Mouse (Mus musculus) left cerebral cortex, postnatal 10 days (tissue): Measurements from ENCODE around the gene Lama1. TPM values are rescaled to one million over a fixed set of nuclear protein-coding genes. Genes with fewer than 3 reads are reported as not detected.
"Not testable (repeated sequence)": the region's sequence is repeated elsewhere in the genome, so short reads cannot be mapped to it uniquely, and the experiment has no call there.

Source experiments
- DNase-seq, 2 experiments: peaks; one replicate each; pipeline ENCODE4 v3.0.0; 2021 to 2022; ENCODE audit warnings: low spot score in 2 of 2, mixed read lengths in 1 of 2; ENCODE audit errors: extremely low spot score in 1 of 2
- intact Hi-C: fragments of 180-260 bp; cut with DNase I; formaldehyde crosslinking; loops from one replicate; pipeline ENCODE4 v1.15.1; 2025
- total RNA-seq, 2 experiments: library from RNA; stranded (reverse); gene quantifications; 2 replicates each; pipeline ENCODE4 v1.2.3; 2021

The Lama1 gene
- total RNA-seq, 2 experiments from 2014 or later = 5.8 to 6.8 TPM

GRCm38 (mm10) chr17:67813666-67814065, 116.6 kb downstream of the Lama1 start:
- DNase-seq = no peak
- intact Hi-C loops = no loop called here

- intact Hi-C loops = no loop called here
- DNase-seq = no peak
These were observed 118.7 kb downstream of the Lama1 start for GRCm38 (mm10) chr17:67815720-67816119.

GRCm38 (mm10) chr17:67816916-67817315, 119.9 kb downstream of the Lama1 start:
- no peak for DNase-seq
- intact Hi-C loops = no loop called here

- no peak for DNase-seq
- intact Hi-C loops = no loop called here
These were observed 130.4 kb downstream of the Lama1 start for GRCm38 (mm10) chr17:67827431-67827830.

- intact Hi-C loops = loop anchor here (5.0 kb wide), 1 partner anchor 184 kb away; no protein-coding TSS in a partner anchor
- no peak for DNase-seq
These were observed 139.3 kb downstream of the Lama1 start for GRCm38 (mm10) chr17:67836146-67836895.

GRCm38 (mm10) chr17:67837351-67838090, 140.5 kb downstream of the Lama1 start:
- peak; percentile 68 to 73 for DNase-seq
- intact Hi-C loops = loop anchor here (5.0 kb wide), 1 partner anchor 185 kb away; no protein-coding TSS in a partner anchor

GRCm38 (mm10) chr17:67838948-67839347, 141.9 kb downstream of the Lama1 start:
- DNase-seq = no peak
- intact Hi-C loops = loop anchor here (5.0 kb wide), 1 partner anchor 187 kb away; no protein-coding TSS in a partner anchor

- DNase-seq, intact Hi-C loops: not testable (repeated sequence)
These were observed 144.4 kb downstream of the Lama1 start for GRCm38 (mm10) chr17:67841494-67841893.

- no peak for DNase-seq
- intact Hi-C loops = loop anchor here (5.0 to 10.0 kb wide), 2 partner anchors 1011 to 1244 kb away; no protein-coding TSS in a partner anchor
These were observed 164.1 kb downstream of the Lama1 start for GRCm38 (mm10) chr17:67861080-67861630.

- DNase-seq = peak; percentile 54 to 64
- intact Hi-C loops = loop anchor here (5.0 to 10.0 kb wide), 2 partner anchors 1010 to 1243 kb away; no protein-coding TSS in a partner anchor
These were observed 164.9 kb downstream of the Lama1 start for GRCm38 (mm10) chr17:67861744-67862535.

- intact Hi-C loops = loop anchor here (5.0 to 10.0 kb wide), 2 partner anchors 1008 to 1240 kb away; no protein-coding TSS in a partner anchor
- DNase-seq = no peak
These were observed 167.3 kb downstream of the Lama1 start for GRCm38 (mm10) chr17:67864363-67864762.

GRCm38 (mm10) chr17:67864912-67865311, 167.9 kb downstream of the Lama1 start:
- DNase-seq = no peak
- intact Hi-C loops = loop anchor here (5.0 to 10.0 kb wide), 3 partner anchors 302 to 1240 kb away; no protein-coding TSS in a partner anchor

GRCm38 (mm10) chr17:67866026-67866425, 169.0 kb downstream of the Lama1 start:
- DNase-seq = no peak
- intact Hi-C loops = loop anchor here (5.0 to 10.0 kb wide), 2 partner anchors 301 to 1239 kb away; no protein-coding TSS in a partner anchor

- intact Hi-C loops = loop anchor here (5.0 to 10.0 kb wide), 2 partner anchors 301 to 1238 kb away; no protein-coding TSS in a partner anchor
- no peak for DNase-seq
These were observed 169.6 kb downstream of the Lama1 start for GRCm38 (mm10) chr17:67866541-67867241.

- intact Hi-C loops = loop anchor here (5.0 to 10.0 kb wide), 2 partner anchors 297 to 1235 kb away; no protein-coding TSS in a partner anchor
- peak; percentile 62 to 81 for DNase-seq
These were observed 172.9 kb downstream of the Lama1 start for GRCm38 (mm10) chr17:67869731-67870601.
